ENCODE assay signal across 8 mouse cellular contexts in genomic region chr6:9077793-9078689, GRCm38 (mm10).
A peak's percentile ranks its signal among the peaks of the same experiment; 100 is the strongest.
DNase-seq lines count a peak whose midpoint lies in the region; ATAC-seq lines count a peak whose summit lies in the region.

No protein-coding gene starts in this region.

- no peaks in the 10 kb centered on the region for H3K36me3 ChIP-seq in embryonic facial prominence, embryonic 14.5 days (ENCODE audit: control insufficient read depth, insufficient read depth, low read length)

- H3K9me3 ChIP-seq in embryonic facial prominence, embryonic 14.5 days (ENCODE audit: control insufficient read depth, low read length), result no peaks in the 10 kb centered on the region

- ATAC-seq in embryonic facial prominence, embryonic 14.5 days (ENCODE audit: low read depth), result peak; percentile 76

- no peaks in the 10 kb centered on the region for H3K27me3 ChIP-seq in embryonic facial prominence, embryonic 14.5 days (replicated peaks; ENCODE audit: control insufficient read depth, insufficient read depth, low read length)

- DNase-seq in heart, postnatal 10 days, result peak; percentile 6 to 9
- no peak for DNase-seq in heart, postnatal 4 days
- DNase-seq in brain, embryonic 18.5 days (ENCODE audit: low read depth, low spot score), result peak; percentile 42
- DNase-seq in embryonic facial prominence, embryonic 14.5 days (ENCODE audit: low spot score), result peak; percentile 87
- DNase-seq in left cerebral cortex, adult 9 months (ENCODE audit: low spot score in 2 of 2), result peak; percentile 58 to 79
- no peak for DNase-seq in testis, postnatal 10 days (ENCODE audit: low spot score)
- no peak for DNase-seq in yolk sac, embryonic 10.5 days (ENCODE audit: low spot score)
- no peak for DNase-seq in lung, postnatal 25 days (ENCODE audit: low spot score)

- H3K27ac ChIP-seq in embryonic facial prominence, embryonic 14.5 days (replicated peaks; ENCODE audit: low read depth, low read length), result no peak overlapping the region

- no peaks in the 10 kb centered on the region for H3K4me1 ChIP-seq in embryonic facial prominence, embryonic 14.5 days (ENCODE audit: control insufficient read depth, insufficient read depth, low read length)

- no peak overlapping the region for H3K9ac ChIP-seq in embryonic facial prominence, embryonic 14.5 days (ENCODE audit: low read depth, low read length)

- WGBS in embryonic facial prominence, embryonic 14.5 days, result 49% methylated on average over 4 of the region's 4 CpGs

- H3K4me2 ChIP-seq in embryonic facial prominence, embryonic 14.5 days (ENCODE audit: low read depth, low read length), result no peak overlapping the region

- intact Hi-C loops in heart, postnatal 10 days (cut with DNase I), result no loop called here

- H3K4me3 ChIP-seq in embryonic facial prominence, embryonic 14.5 days (ENCODE audit: low read depth, low read length), result no peak overlapping the region

Comparison
In these comparisons a context has a peak if more than half of its experiments do, and no peak if none do; other contexts are left out.
1. DNase-seq: peak in heart, postnatal 10 days (2 of 2), brain, embryonic 18.5 days (single experiment), embryonic facial prominence, embryonic 14.5 days (single experiment) and left cerebral cortex, adult 9 months (2 of 2); none in heart, postnatal 4 days (single experiment), testis, postnatal 10 days (single experiment), yolk sac, embryonic 10.5 days (single experiment) and lung, postnatal 25 days (single experiment).